Mouse (Mus musculus) telencephalon, adult 2 months (tissue): ENCODE measurements around the gene Snupn.

Source experiments
- DNase-seq: peaks from one replicate; pipeline ENCODE4 v3.0.0-alpha.2; 2011; ENCODE audit warnings: low read depth, low spot score

The Snupn gene

DNA sequence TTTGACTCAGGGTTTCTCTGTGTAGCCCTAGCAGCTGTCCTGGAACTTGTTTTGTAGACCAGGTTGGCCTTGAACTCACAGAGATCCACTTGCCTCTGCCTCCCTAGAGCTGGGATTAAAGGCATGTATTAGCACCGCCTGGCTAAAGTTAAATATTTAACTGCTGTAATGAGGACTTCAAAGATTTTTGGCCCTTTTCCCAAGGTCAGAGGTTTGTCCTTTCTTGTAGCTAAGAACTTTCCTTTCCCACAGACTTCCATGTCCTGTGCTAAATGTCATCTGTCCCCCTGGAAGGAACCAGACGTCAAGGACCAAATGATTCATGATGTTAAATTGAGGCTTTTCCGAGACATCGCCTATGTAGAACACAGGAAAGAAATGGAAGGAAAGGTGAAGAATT, 52.3 kb downstream of the Snupn start:
- no peak for DNase-seq

- DNase-seq, result no peak
Measured at GRCm38 (mm10) chr9:57012393-57012792, 61.7 kb downstream of the Snupn start.

DNA sequence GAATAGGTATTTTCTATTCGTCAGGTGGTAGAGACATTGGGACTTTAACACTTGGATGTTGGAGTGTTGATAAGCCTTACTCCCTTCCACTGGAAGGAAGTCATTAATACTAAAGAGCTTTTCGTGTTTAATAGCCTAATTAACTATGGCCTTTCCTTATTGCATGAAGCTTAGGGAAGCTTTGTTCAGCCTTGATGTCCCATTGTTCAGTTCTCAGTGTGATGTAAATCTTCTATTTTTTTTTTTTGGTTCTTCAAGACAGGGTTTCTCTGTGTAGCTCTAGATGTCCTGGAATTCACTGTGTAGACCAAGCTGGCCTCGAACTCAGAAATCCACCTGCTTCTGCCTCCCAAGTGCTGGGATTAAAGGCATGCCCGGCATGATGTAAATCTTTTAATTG, 62.2 kb downstream of the Snupn start:
- DNase-seq, result no peak

GRCm38 (mm10) chr9:57013756-57014155, 63.1 kb downstream of the Snupn start:
- DNase-seq, result no peak

- no peak for DNase-seq
Measured at GRCm38 (mm10) chr9:57014766-57015165, 64.1 kb downstream of the Snupn start.

GRCm38 (mm10) chr9:57017631-57018030, 67.0 kb downstream of the Snupn start:
- no peak for DNase-seq

DNA sequence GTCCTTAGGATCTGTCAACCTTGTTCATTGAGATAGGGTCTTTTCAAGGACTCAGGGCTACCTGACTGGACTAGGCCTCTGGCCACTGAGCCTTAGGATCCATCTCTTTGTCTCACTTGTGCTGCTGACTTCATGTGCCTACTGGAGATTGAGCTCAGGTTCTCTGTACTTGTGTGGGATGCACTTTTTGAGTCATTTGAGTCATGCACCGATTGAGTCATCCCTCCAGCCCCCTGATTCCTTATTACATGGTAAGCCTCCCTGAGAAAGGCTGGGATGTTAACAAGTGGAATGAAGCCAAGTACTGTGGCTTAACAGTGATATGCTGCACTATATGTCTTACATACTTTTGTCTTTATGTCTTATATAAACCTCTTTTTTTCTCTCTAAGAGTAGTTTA, 81.1 kb downstream of the Snupn start:
- peak; percentile 87 for DNase-seq
